Mouse (Mus musculus): ENCODE results near the gene Olfr248. TPM values are rescaled to one million over a fixed set of nuclear protein-coding genes. Genes with fewer than 3 reads are reported as not detected.

Gene Olfr248
- total RNA-seq, 1 experiment = not detected

DNA sequence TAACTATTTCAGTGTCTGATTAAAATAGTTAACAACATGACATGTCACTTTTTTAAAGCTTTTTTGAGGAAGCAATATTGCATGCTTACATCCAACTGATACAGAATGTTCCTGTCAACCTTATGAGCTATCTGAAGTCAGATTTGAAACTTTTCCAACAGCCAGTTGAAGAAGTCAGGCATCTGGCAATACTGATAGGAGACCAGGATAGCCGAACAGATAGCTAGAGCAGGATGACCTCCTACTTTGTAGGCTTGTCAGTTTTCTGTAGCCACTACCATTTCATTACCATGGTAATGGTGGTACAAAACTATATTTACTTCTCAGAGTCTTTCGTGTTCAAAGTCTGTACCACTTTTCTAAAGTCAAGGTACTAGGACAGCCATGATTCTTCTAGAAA is 37.6 kb downstream of the Olfr248 start:
- Histone ChIP-seq H3K9ac (ENCODE audit: insufficient read depth, low read depth, low read length, poor library complexity, severe bottlenecking) (no peak overlapping the region), H3K4me1 (ENCODE audit: control insufficient read depth in 2 of 2, insufficient read depth in 2 of 2, low read length in 2 of 2, poor library complexity in 1 of 2) (no peaks in the 10 kb centered on the region)

GRCm38 (mm10) chr1:174434121-174434520 is 43.3 kb downstream of the Olfr248 start:
- H3K9me3 ChIP-seq (ENCODE audit: control insufficient read depth, insufficient read depth, low read depth, low read length) = no peaks in the 10 kb centered on the region
- DNase-seq (ENCODE audit: low read depth, low spot score) = no peak
- in situ Hi-C loops (cut with MboI; ENCODE audit: low sequenced_read_pairs in 2 of 2, unreplicated experiment in 2 of 2) = no loop called here
- TF ChIP-seq CHD2 (IDR thresholded peaks at IDR 0.05; ENCODE audit: low read depth, low read length) = no peak
- TF ChIP-seq ZNF384 (IDR thresholded peaks at IDR 0.05; ENCODE audit: low read depth, low read length) = no peak
- no peak for TF ChIP-seq ZC3H11A (IDR thresholded peaks at IDR 0.05; ENCODE audit: borderline replicate concordance, low read depth, low read length)
- no peak for TF ChIP-seq MAFK (IDR thresholded peaks at IDR 0.05; ENCODE audit: insufficient read depth, low read depth, low read length)
- no peak for TF ChIP-seq HCFC1 (IDR thresholded peaks at IDR 0.05; ENCODE audit: borderline replicate concordance, insufficient read depth, low read length)
- H3K27ac ChIP-seq (ENCODE audit: insufficient read depth, low read depth, low read length, poor library complexity, severe bottlenecking) = no peak overlapping the region
- H3K4me1 ChIP-seq (ENCODE audit: control insufficient read depth in 2 of 2, insufficient read depth in 2 of 2, low read length in 2 of 2, poor library complexity in 1 of 2) = no peaks in the 10 kb centered on the region
- H3K4me3 ChIP-seq (ENCODE audit: insufficient read depth in 1 of 2, low read depth in 1 of 2, low read length in 2 of 2, poor library complexity in 1 of 2, severe bottlenecking in 1 of 2) = no peak overlapping the region
- no peaks in the 10 kb centered on the region for H3K36me3 ChIP-seq (ENCODE audit: control insufficient read depth, insufficient read depth, low read length, poor library complexity, severe bottlenecking)
- H3K9ac ChIP-seq (ENCODE audit: insufficient read depth, low read depth, low read length, poor library complexity, severe bottlenecking) = no peak overlapping the region

More for the DNA sequence above, 37.6 kb downstream of the Olfr248 start:
- DNase-seq (ENCODE audit: low read depth, low spot score) = no peak
- H3K4me3 ChIP-seq (ENCODE audit: insufficient read depth in 1 of 2, low read depth in 1 of 2, low read length in 2 of 2, poor library complexity in 1 of 2, severe bottlenecking in 1 of 2) = no peak overlapping the region
- no peaks in the 10 kb centered on the region for H3K9me3 ChIP-seq (ENCODE audit: control insufficient read depth, insufficient read depth, low read depth, low read length)
- in situ Hi-C loops (cut with MboI; ENCODE audit: low sequenced_read_pairs in 2 of 2, unreplicated experiment in 2 of 2) = no loop called here
- no peak for TF ChIP-seq CHD2 (IDR thresholded peaks at IDR 0.05; ENCODE audit: low read depth, low read length)
- no peak for TF ChIP-seq MAFK (IDR thresholded peaks at IDR 0.05; ENCODE audit: insufficient read depth, low read depth, low read length)
- no peak overlapping the region for H3K27ac ChIP-seq (ENCODE audit: insufficient read depth, low read depth, low read length, poor library complexity, severe bottlenecking)
- H3K36me3 ChIP-seq (ENCODE audit: control insufficient read depth, insufficient read depth, low read length, poor library complexity, severe bottlenecking) = no peaks in the 10 kb centered on the region

Other genes starting within 250 kb of the Olfr248 start
- gene Olfr420, start 235.4 kb upstream of the Olfr248 start, total RNA-seq (2012; rRNA removed) = not detected in 2 replicates
- gene Spta1, start 218.3 kb upstream of the Olfr248 start, total RNA-seq (2012; rRNA removed) = 3.8 and 5.1 TPM in 2 replicates
- 0.18 TPM in 1 of 2 replicates, not detected in the other for gene Olfr419, start 139.0 kb upstream of the Olfr248 start, total RNA-seq (2012; rRNA removed)
- gene Mptx1, start 60.5 kb upstream of the Olfr248 start, total RNA-seq (2012; rRNA removed) = not detected in 2 replicates
- not detected in 2 replicates for gene Olfr417, start 25.9 kb upstream of the Olfr248 start, total RNA-seq (2012; rRNA removed)
- not detected in 2 replicates for gene Olfr414, start 33.0 kb downstream of the Olfr248 start, total RNA-seq (2012; rRNA removed)
- not detected in 2 replicates for gene Olfr220, start 51.0 kb downstream of the Olfr248 start, total RNA-seq (2012; rRNA removed)
- 1.2 and 2.0 TPM in 2 replicates for gene Fmn2, start 110.8 kb downstream of the Olfr248 start, total RNA-seq (2012; rRNA removed)